Mouse (Mus musculus): ENCODE results near the gene Abcg8.

Gene Abcg8

DNA sequence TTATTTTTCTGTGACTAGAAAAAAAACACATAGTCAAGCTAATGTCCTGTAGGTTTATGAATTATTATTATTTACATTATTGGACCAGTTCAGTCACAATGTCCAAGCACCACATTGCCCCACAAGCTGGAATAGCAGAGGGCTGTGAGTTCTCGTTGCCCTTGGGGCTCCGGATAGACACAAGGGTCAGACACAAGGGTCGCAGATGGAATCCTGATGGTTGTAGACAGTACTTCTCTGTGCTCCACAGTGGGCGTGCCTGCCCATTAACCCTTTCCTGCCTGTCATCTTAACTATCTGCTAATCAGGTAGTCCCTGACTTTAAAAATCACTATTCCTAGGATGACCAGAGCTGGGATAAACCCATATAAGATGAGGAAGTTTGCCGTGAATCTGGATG lies 17.9 kb upstream of the Abcg8 start:
- DNase-seq (ENCODE audit: low spot score in 2 of 2), result no peak

DNA sequence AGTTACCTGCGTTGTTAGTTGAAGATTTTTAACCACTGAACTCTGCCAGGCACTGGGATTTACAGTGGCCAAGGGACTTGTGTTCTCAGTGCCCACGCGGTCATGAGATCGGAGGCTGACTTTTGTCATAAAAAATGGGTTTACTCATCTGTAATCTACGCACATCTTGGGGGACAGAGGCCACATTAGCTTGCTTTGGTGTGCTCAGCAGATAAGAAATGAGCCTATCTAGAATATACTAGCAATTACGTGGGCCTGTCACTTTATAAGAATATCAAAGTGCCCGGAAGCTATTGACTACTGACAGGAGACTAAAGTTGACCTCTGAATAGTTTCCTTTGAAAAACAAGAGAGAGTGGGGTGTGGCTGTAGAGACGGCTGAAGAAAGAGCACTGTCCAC lies 17.2 kb upstream of the Abcg8 start:
- DNase-seq (ENCODE audit: low spot score in 2 of 2), result no peak

DNA sequence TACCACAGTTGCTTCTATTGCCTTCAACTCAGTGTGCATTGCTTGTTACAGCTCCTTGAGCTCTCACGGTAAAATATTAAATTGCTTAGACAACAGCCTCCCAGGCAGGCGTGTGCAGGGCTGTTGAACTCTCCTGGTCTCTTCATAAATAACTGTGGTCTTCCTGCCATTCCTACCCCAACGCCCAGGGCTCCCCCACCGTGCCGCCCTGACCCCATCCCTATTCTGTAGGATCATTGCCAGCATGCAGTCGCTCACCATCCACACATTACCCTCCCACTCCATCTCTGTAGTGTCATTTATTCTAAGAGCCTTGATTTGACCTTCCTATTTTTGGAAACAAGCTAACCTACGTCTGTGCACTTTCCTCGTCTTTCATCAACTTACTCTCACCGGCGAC lies 11.0 kb upstream of the Abcg8 start:
- no peak for DNase-seq (ENCODE audit: low spot score in 2 of 2)

DNA sequence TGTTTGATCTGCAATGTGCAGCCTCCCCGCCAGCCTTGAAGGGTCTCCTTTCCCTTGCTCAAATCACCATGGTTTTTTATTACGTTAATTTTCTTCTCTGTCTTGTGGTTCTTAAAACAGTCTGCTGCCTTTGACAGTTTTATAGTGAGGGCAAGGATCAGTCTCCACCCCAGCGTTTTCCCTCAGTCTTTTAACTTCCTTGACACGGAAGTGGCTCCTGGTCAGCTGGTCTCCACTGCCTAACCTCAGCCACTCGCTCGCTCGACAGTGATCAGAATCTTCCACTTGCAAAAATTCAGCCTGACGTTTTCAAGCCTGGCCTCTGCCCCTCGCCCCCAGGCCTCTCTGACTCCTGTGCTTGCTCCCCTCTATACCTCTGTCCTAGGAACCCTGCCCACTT lies 10.4 kb upstream of the Abcg8 start:
- DNase-seq (ENCODE audit: low spot score in 2 of 2), result no peak

DNA sequence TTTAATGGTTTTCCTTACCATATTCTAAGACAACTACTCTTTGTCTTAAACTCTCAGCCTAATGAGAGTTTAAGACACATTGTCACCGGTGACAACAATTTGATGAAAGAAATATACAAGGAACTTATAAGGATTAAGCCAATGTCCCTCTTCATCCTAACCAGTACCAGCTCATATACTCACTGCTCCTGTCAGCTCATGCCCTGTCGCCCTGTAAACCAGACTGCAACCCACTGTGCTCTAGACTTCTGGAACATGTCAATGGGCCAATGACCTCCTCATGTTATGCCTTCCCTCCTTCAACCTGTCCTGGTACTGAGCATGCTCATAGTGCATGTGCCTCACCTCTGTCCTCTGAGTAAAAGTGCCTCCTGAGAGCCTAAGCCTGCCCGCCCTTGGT lies 8.3 kb upstream of the Abcg8 start:
- no peak for DNase-seq (ENCODE audit: low spot score in 2 of 2)

DNA sequence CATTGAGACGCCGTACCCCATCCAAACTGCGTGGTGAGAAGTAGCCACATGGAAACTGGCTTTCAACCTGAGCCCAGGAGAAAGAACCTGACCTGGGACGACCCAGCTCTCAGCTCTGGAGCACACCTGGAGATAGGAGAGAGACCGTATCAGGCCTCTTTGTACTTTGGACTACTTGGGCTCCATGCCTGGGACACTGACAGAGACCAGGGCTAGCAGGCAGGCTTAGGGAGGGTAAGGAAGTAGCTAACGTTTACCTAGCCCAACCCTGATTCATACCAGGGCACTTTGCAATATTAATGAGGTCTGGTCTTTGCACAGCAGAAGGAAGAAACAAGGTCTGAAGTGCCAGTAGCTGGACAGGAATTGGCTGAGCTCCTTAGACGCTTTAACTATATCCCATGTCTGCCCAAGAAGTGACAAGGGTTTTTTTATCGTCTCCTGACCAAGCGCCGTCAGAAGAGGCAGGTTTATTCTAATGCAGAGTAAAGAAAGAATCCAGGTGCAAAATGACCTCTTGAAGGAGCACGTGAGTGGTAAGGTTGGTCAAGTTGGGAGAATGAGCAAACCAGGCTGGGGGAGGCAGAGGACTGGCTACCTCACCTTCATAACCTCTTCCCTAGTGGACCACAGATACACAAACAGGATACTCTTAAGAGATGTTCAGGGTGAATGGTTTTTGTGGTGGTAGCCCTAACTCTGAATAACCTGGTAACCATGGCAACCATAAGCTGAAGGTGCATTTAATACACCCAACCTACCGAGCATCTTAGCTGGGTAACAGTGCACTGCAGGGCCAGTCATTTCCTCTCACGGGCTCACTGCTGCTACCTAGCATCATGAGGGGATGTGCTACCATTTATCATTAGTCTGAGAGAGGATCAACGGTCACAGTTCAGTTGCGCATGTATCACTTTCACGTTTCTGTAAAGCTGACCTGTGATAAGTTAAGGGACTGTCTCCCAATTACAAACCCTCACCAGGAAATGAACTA lies 3.4 kb upstream of the Abcg8 start:
- DNase-seq (ENCODE audit: low spot score in 2 of 2), result no peak

DNA sequence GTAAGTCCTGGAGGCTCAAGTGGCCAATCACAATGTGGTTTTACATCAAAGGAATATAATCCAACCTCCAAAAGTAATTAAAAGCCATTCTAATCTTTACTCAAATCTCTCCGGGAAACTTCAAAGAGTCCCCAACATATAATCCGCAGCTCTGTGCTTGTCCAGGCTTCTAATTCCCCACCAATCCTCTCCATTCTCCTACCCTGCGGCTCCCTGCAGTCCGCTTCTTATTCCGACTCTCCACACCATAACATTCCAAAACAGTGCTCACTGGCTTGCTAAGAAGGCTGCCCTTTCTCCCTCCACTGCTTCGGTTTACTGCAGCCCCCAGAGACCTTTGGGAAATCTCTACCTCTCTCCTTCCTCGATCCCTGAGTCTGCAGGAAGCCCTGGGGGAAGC lies 2.1 kb upstream of the Abcg8 start:
- no peak for DNase-seq (ENCODE audit: low spot score in 2 of 2)

DNA sequence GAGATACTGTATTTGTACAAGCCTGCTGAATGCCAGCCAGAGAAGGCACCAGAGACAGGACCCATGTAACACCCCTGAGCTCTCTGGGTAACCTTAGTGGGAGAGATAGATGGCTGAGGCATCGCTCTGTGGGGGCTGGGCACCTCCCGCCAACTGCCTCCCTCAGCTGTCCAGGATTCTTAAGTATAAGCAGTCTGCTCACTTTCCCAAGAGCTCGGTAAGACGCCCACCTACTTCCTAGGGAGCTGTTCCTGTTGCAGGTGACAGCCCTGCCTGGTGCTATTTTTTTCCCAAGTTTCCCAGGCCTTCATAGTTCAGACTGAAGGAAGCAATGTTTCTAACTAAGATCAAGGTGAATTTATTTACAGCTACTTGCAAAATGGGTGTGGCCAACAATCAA lies 898 bp upstream of the Abcg8 start:
- no peak for DNase-seq (ENCODE audit: low spot score in 2 of 2)

DNA sequence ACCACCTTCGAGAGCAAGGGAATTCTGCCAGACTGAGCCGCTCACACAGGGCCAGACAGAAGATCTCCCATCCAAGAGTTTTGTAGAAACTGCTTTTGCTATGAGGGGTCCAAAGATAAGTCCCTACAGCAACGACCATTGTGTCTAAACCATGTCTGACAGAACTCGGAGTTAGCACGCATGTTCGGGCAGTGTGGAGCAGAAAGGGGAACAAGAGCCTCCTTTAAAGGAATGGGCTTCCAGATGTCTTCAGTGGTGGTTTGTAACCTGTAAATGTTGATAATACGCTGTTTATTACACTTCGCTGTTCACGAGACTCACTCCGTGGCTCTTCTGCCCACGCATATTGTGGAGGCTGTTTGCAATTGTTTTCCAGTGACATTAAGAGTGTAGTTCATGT lies 1.5 kb downstream of the Abcg8 start:
- DNase-seq (ENCODE audit: low spot score in 2 of 2), result no peak

DNA sequence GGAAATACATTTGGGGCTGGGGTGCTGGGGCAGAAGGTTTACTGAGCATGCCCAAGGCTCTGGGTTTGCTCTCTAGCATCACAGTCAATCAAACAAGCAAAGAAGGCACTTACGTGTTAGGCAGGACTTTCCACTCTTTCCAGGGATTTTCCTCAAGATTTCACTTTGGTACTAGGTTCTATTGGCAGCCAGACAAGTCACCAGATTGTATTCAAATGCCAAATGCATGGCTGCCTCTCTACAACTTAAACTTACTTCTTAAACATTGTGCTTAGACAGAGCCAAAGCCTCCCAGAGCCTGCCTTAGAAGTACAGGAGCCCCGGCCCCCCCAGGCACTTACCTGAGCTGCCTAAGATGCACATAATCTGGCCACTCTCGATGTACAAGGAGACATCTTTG lies 5.6 kb downstream of the Abcg8 start:
- DNase-seq (ENCODE audit: low spot score in 2 of 2), result no peak

DNA sequence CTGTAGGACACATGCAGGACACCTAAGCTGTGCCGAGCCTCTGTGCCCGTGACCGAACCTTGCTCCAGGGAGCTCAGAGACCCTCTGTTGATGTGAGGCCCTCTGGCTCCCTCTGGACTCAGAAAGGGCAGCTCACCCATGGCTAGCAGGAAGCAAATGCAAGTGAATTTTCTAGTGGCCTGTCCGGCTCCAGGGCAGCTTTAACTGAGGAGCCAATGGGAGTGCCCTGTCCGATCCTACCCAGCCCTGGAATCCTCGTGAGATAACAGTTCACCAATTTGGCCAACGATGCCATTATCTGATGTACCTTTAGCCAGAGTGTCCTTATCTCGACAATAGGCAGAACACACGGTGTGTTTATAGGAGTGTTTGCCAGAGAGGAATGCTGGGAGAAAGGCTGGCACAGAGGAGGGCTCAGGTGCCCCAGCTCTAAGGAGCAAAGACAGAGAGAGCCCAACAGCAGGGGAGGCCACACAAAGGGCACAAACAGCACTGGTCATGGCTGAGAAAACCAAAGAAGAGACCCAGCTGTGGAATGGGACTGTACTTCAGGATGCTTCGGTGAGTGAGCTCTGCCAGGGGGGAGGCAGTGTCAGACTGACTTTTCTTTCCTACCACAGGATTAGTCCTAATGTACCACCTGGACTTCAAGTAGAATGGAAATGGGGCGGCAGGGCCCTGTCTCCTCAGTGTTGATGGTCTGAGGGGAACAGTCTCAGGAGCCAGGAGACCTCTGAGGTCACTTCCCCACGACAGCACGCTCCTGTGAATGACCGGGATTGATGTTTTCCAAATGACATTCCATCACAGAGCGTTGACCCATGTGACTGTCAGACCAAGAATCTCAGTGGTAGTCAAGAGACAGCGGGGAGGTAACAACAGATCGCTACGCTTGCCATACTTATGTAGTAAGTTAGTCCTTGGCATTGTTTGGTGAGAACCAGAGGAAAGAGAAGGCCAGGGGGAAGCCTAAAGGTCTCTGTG lies 6.9 kb downstream of the Abcg8 start, which contains the start of gene Abcg5:
Abcg5 (minus strand) TSS at position 278 of the 984 bp plus-strand sequence.
- no peak for DNase-seq (ENCODE audit: low spot score in 2 of 2)

DNA sequence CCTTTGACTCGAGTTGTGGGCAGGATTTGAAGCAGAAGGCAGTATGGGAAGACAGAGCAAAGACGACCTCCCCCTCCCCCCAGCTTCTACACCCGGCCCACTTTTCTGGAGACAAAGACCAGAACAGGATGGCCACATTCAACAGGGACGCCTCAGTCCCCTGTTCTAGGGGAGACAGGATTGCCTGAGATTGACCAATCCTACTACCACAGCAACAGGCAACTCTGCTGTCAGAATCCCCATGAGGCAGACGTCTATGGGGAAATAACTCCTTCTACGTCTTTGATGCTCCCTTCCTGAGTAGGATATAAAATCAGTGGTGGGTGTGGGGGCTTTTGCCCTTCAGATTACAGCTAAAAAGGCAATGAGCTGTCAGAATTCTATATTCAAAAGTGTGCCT lies 8.2 kb downstream of the Abcg8 start:
- no peak for DNase-seq (ENCODE audit: low spot score in 2 of 2)

DNA sequence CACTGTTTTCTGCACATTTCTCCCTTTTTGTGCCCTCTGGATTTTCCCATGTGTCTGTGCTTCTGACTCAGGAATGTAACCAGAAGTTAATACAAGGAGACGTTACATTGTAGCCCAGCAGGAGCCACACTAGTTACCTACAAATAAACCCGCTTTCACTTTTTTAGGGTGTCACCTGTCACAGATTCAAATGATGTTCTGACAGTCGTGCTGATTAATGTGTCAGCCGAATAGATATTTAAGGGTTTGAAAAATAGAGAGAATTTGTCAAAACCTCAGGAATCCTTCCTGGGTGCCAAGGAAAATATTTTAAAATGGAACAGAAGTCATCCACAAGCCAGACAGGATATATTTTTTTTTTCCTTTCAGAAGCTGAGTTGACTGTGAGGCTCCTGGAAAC lies 9.2 kb downstream of the Abcg8 start:
- DNase-seq (ENCODE audit: low spot score in 2 of 2), result no peak

DNA sequence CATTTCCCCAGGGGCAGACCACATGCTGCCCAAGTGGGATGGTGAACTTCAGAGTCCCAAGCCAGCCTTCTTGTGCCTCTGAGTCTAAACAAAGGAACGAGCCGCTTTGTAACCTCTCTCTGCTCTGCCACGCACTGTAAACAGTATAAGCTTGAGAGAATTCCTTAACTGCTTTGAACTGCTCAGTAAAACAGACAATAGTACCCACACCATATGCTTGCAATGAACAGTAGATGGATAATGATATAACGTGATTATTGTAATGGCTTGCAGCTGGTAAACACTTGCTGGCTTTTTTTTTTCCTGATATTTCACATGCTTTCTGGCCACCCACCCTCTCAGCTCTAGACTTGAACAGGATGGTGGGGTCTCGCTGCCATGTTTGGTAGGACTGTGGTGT lies 11.9 kb downstream of the Abcg8 start:
- DNase-seq (ENCODE audit: low spot score in 2 of 2), result no peak

DNA sequence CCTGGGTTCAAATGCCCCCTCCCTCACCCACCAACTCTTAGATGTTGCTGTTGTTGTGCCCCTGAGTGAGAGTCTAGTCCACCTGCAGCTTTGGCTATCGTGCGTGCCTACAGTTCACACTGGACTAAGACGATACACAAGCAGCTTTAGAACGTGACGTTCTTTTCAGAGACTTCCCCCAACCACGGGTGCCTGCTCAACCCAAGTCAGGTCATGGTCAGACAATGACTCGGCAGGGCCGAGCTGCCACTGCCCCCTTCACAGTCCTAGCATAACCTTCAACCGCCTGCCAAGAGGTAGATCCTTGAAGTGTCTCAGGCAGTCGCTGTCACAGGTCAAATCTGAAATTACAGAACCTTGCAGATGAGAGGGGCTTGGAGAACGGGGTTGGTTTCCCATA lies 12.7 kb downstream of the Abcg8 start:
- DNase-seq (ENCODE audit: low spot score in 2 of 2), result no peak

DNA sequence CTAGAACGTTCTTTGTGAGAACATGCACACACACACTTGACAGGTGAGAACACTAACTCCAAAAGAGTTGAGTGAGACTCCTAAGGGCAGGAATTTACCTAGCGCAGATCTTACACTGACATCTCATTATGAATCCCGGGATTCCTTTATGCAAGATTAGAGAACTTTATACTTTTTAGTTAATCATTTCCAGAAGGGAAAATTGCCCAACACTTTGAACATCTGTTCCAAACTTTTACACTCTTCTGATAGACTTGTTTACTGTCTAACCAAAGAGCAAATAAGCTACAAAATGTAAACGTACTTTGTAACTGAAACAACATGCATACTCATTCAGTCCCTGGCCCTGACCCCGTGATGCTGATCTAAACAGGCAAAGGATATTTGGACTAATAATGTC lies 13.2 kb downstream of the Abcg8 start:
- DNase-seq (ENCODE audit: low spot score in 2 of 2), result no peak

DNA sequence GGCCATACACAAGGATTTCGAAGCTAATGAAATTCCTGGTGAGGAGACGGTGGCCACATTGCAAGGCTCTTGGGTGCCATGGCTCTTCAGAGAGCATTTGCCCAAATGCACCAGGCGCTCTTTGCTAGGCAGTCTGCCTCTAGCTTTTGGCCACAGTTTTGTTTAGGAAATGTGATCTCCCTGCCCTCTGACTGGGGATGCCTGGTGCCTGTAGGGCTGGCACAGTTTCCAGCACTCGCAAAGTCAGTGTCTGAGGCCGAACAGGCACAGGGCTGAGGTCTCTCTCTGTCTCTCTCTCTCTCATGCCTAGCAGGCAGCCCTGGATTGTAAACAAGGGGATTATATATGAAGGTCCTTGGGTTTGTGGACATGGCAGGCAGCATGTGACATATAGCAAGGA lies 14.0 kb downstream of the Abcg8 start:
- DNase-seq (ENCODE audit: low spot score in 2 of 2), result no peak

DNA sequence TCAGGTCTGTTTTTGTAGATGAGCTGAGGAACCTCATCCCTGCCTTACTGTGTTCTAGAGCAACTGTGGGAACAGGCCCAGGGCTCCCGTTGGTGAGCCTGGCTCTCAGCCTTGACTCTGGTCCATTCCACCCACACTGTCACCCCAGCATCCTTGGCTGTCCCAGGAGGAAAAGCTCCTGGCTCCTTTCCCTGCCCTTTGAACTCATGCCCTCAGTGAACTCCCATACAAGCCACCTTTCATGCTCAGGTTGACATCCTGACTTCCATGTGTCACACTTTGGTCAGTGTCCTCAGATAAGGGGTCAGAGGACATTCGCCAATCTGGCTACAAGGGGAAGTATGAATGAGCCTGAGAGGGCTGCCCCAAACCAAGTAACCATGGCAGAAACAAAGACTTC lies 17.6 kb downstream of the Abcg8 start:
- DNase-seq (ENCODE audit: low spot score in 2 of 2), result no peak

DNA sequence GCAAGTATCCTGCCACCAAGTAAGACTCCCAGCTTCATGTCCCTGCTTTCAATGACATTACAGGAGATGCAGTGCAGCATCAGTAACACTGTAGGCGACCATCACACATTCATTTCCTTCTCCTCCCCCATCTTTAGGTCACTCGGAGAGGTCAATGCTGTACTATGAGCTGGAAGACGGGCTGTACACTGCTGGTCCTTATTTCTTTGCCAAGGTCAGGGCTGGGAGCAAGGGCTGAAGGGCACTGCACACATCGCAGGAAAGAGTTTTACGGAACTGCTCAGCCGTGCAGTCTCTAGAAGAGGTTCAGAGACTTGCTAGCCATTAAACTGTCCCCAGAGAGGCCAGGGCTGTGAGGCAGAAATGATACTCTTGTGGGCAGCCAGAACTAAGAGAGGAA lies 20.4 kb downstream of the Abcg8 start:
- DNase-seq (ENCODE audit: low spot score in 2 of 2), result no peak

DNA sequence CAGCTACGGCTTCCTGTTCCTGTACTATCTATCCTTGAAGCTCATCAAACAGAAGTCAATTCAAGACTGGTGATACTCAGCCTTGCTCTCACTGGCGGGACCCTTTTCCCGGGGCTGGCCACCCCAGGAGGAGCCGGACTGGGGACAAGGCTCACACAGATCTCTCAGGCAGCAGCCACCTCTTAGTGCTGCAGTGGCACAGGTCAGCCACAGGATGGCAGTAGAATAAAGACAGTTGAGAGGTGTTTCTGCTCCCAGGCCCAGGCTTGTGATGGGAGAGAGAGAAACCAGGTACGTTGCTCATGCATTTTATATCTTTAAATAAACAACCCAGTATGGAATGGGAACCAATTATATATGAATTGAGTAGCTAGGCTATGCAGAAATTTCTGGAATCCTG lies 22.6 kb downstream of the Abcg8 start:
- DNase-seq (ENCODE audit: low spot score in 2 of 2), result peak in 1 of 2 experiments; percentile 44

DNA sequence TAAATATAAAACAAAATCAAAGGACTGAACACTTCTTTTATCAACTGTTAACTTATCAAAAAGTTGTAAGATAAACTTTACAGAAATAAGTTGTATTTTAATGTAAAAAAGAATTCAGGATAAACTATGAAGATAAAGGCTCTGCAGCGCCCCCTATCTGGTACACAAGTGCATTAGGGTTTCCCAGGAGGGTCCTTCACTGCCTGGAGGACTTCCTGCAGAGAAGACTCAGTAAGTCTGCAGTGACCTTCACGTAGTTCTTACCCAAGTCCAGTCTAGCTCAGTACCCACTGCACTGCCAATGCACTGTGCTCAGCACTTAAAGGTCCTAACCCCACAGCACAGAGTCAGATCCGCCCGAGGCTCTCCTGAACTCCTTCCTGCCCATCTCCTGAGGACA lies 31.3 kb downstream of the Abcg8 start:
- DNase-seq (ENCODE audit: low spot score in 2 of 2), result peak in 1 of 2 experiments; percentile 17

DNA sequence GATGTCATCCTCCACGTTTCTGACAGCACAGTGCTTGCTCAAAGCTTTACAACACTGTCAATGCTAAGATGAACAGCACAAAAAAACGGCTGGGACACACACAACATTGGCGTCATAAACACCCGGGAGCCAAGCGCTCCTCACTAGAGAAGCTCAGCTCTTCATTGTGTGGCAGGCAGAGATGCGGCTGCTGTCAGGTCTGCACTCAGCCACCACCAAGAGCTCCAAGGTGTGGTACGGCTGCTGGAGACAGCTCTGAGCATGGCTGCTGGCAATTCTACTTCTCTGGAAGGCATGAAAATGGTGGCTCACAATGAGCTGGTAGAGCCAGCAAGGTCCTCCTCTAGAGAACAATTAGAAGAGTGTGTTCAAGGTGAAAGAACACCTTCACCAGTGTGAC lies 32.7 kb downstream of the Abcg8 start:
- DNase-seq (ENCODE audit: low spot score in 2 of 2), result no peak
